Mouse (Mus musculus) stomach, postnatal 0 days (tissue): ENCODE measurements around the gene Tmem121b.

Experiments
- CTCF ChIP-seq: IDR thresholded peaks from 2 replicates; pipeline ENCODE4 v1.5.1; 2016; ENCODE audit warnings: antibody characterized with exemption, low read depth, mild to moderate bottlenecking, moderate library complexity
- EP300 ChIP-seq: optimal IDR thresholded peaks from 2 replicates; pipeline ENCODE3; 2016; ENCODE audit warnings: antibody characterized with exemption

DNA sequence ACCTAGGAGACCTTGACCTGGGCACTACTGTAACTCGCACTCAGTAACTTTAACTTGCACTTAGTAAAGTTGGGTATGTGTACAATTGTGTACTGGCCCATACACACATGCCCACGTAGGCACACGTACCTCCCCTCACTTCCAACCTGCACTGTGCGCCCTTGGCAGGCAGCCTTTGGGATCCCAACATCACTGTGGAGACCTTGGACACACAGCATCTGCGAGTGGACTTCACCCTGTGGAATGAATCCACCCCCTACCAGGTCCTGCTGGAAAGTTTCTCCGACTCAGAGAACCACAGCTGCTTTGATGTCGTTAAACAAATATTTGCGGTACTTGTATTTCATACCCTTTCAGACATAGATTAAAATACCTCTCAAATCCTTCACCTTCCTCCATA, 18.3 kb downstream of the Tmem121b start:
- TF ChIP-seq CTCF (no peak), EP300 (no peak)
